In genomic region chr1:33042424-33042823, GRCm38 (mm10) we compare ENCODE assay signal across 10 mouse cellular contexts.
A peak's percentile ranks its signal among the peaks of the same experiment; 100 is the strongest.
DNase-seq lines count a peak whose midpoint lies in the region; ATAC-seq and TF ChIP-seq lines count a peak whose summit lies in the region.
"Had no signal": no experiment of that assay in that cellular context is flagged by ENCODE, and none has a peak within 500 bp of the region (broad histone marks: within the 10 kb centered on the region; RNA-seq: fewer than 3 reads in every experiment).

No protein-coding gene starts in this region.

- H3K79me2 ChIP-seq in liver, adult 2 months (ENCODE audit: control insufficient read depth, insufficient read depth, low read length): no peaks in the 10 kb centered on the region

- H3K4me3 ChIP-seq in liver, adult 2 months (ENCODE audit: insufficient read depth, low read depth, low read length): no peak overlapping the region
- H3K4me3 ChIP-seq in liver, embryonic 12.5 days: no peak overlapping the region
- no peak overlapping the region for H3K4me3 ChIP-seq in hindbrain, embryonic 14.5 days (replicated peaks; ENCODE audit: low read length)
- no peak overlapping the region for H3K4me3 ChIP-seq in neural tube, embryonic 13.5 days

- no peak overlapping the region for H3K27ac ChIP-seq in liver, adult 2 months (replicated peaks; ENCODE audit: insufficient read depth, low read depth, low read length)
- no peak overlapping the region for H3K27ac ChIP-seq in liver, embryonic 12.5 days
- no peak overlapping the region for H3K27ac ChIP-seq in hindbrain, embryonic 14.5 days
- no peak overlapping the region for H3K27ac ChIP-seq in neural tube, embryonic 13.5 days (replicated peaks)

- no peak for ATAC-seq in liver, embryonic 12.5 days
- ATAC-seq in hindbrain, embryonic 14.5 days (ENCODE audit: low FRiP score): peak; percentile 71; the same call in 1 of the 2 replicates
- peak; percentile 65 for ATAC-seq in neural tube, embryonic 13.5 days (ENCODE audit: low read depth)

- H3K27me3 ChIP-seq in liver, adult 2 months (ENCODE audit: control insufficient read depth, insufficient read depth, low read length): no peaks in the 10 kb centered on the region
- no peaks in the 10 kb centered on the region for H3K27me3 ChIP-seq in liver, embryonic 12.5 days (replicated peaks)
- no peaks in the 10 kb centered on the region for H3K27me3 ChIP-seq in hindbrain, embryonic 14.5 days (ENCODE audit: control insufficient read depth, insufficient read depth, low read length)
- H3K27me3 ChIP-seq in neural tube, embryonic 13.5 days: no peaks in the 10 kb centered on the region

- WGBS in liver, adult 2 months: 19% methylated on average over 2 of the region's 2 CpGs
- WGBS in liver, embryonic 12.5 days (ENCODE audit: insufficient replicate concordance): 49% methylated on average over 2 of the region's 2 CpGs
- WGBS in hindbrain, embryonic 14.5 days: 28% methylated on average over 2 of the region's 2 CpGs
- WGBS in neural tube, embryonic 13.5 days: 17% methylated on average over 2 of the region's 2 CpGs

- H3K9ac ChIP-seq in liver, adult 2 months (ENCODE audit: low read depth, low read length): no peak overlapping the region
- H3K9ac ChIP-seq in liver, embryonic 12.5 days: no peak overlapping the region
- H3K9ac ChIP-seq in hindbrain, embryonic 14.5 days: no peak overlapping the region
- H3K9ac ChIP-seq in neural tube, embryonic 13.5 days: no peak overlapping the region

- TF ChIP-seq POLR2A in liver, adult 2 months (IDR thresholded peaks at IDR 0.05; ENCODE audit: extremely low read depth, insufficient read depth, low read length): no peak

- TF ChIP-seq CTCF in liver, adult 2 months (IDR thresholded peaks at IDR 0.05; ENCODE audit: low read depth, low read length): no peak

- H3K4me1 ChIP-seq in liver, adult 2 months (ENCODE audit: control insufficient read depth, insufficient read depth, low read length): peaks cover 6% of the 10 kb centered on the region; the same call in 1 of the 2 replicates
- no peaks in the 10 kb centered on the region for H3K4me1 ChIP-seq in liver, embryonic 12.5 days
- H3K4me1 ChIP-seq in hindbrain, embryonic 14.5 days (replicated peaks; ENCODE audit: control insufficient read depth, insufficient read depth, low read length): no peaks in the 10 kb centered on the region
- peaks cover 7% of the 10 kb centered on the region for H3K4me1 ChIP-seq in neural tube, embryonic 13.5 days (replicated peaks)

- peak; percentile 22 to 35 for DNase-seq in cerebellum, postnatal 10 days
- no peak for DNase-seq in cerebellum, adult 9-11 months
- DNase-seq in liver, adult 2 months (ENCODE audit: extremely low read depth, low read depth, low spot score): peak; percentile 88
- no peak for DNase-seq in hindbrain, embryonic 14.5 days (ENCODE audit: low spot score)
- no peak for DNase-seq in right cerebral cortex, adult 18-20 months
- no peak for DNase-seq in urinary bladder, postnatal 4 days (ENCODE audit: low spot score in 2 of 2)
- DNase-seq: kidney, postnatal 36 days; lung, adult 2 months had no signal

- no peaks in the 10 kb centered on the region for H3K9me3 ChIP-seq in liver, embryonic 12.5 days (replicated peaks)
- H3K9me3 ChIP-seq in hindbrain, embryonic 14.5 days (ENCODE audit: control insufficient read depth, low read length): no peaks in the 10 kb centered on the region
- H3K9me3 ChIP-seq in neural tube, embryonic 13.5 days: no peaks in the 10 kb centered on the region

- H3K36me3 ChIP-seq in liver, adult 2 months (ENCODE audit: control insufficient read depth, insufficient read depth, low read length): no peaks in the 10 kb centered on the region
- H3K36me3 ChIP-seq in liver, embryonic 12.5 days: no peaks in the 10 kb centered on the region
- H3K36me3 ChIP-seq in hindbrain, embryonic 14.5 days (replicated peaks; ENCODE audit: control insufficient read depth, insufficient read depth): no peaks in the 10 kb centered on the region
- no peaks in the 10 kb centered on the region for H3K36me3 ChIP-seq in neural tube, embryonic 13.5 days

- H3K4me2 ChIP-seq in liver, embryonic 12.5 days: no peak overlapping the region
- no peak overlapping the region for H3K4me2 ChIP-seq in hindbrain, embryonic 14.5 days (replicated peaks)
- H3K4me2 ChIP-seq in neural tube, embryonic 13.5 days: no peak overlapping the region

Comparison
In these comparisons a context has a peak if more than half of its experiments do, and no peak if none do; other contexts are left out.
1. DNase-seq: peak in cerebellum, postnatal 10 days (2 of 2) and liver, adult 2 months (single experiment); none in cerebellum, adult 9-11 months (single experiment), hindbrain, embryonic 14.5 days (single experiment), right cerebral cortex, adult 18-20 months (single experiment) and urinary bladder, postnatal 4 days (0 of 2).